In genomic region chr5:142963003-142963704, GRCm38 (mm10) we compare ENCODE assay signal across 8 mouse cellular contexts. TPM values are rescaled to one million over a fixed set of nuclear protein-coding genes. Genes with fewer than 3 reads are reported as not detected.
DNase-seq lines count a peak whose midpoint lies in the region; ATAC-seq and TF ChIP-seq lines count a peak whose summit lies in the region.

No protein-coding gene starts in this region.

- no peak for TF ChIP-seq CTCF in CH12.LX (conservative IDR thresholded peaks at IDR 0.05 in 1 of 2, IDR thresholded peaks at IDR 0.05 in 1 of 2; ENCODE audit: low read depth in 2 of 2, low read length in 2 of 2)
- no peak for TF ChIP-seq CTCF in hindbrain, postnatal 0 days (IDR thresholded peaks at IDR 0.05; ENCODE audit: low read depth)

- DNase-seq in CH12.LX (ENCODE audit: extremely low read depth), result no peak
- peak; percentile 30 for DNase-seq in adrenal gland, postnatal 25 days
- DNase-seq in frontal cortex, postnatal 10 days (ENCODE audit: low spot score in 2 of 2), result peak; percentile 59 to 65
- DNase-seq in hindbrain, postnatal 0 days (ENCODE audit: low spot score), result peak; percentile 78
- DNase-seq in B cell, adult 2 months, result no peak
- no peak for DNase-seq in thymus, postnatal 25 days

- ATAC-seq in hindbrain, postnatal 0 days, result 0 out of 2 replicates have a peak, but pooled peaks have one; percentile 15
- ATAC-seq in limb, embryonic 13.5 days (ENCODE audit: low FRiP score, low read depth), result 0 out of 2 replicates have a peak, but pooled peaks have one; percentile 10
- ATAC-seq in neural tube, embryonic 12.5 days (ENCODE audit: low FRiP score, low read depth), result no peak

- 4% methylated on average over 13 of the region's 13 CpGs for WGBS in hindbrain, postnatal 0 days
- WGBS in limb, embryonic 13.5 days, result 8% methylated on average over 13 of the region's 13 CpGs
- 8% methylated on average over 13 of the region's 13 CpGs for WGBS in neural tube, embryonic 12.5 days

- peak overlapping the region; percentile 58 to 77 (median 62) for H3K4me3 ChIP-seq in CH12.LX (replicated peaks in 1 of 3; ENCODE audit: low read depth in 2 of 3, low read length in 2 of 3, poor library complexity in 1 of 3)
- peak overlapping the region; percentile 89 for H3K4me3 ChIP-seq in hindbrain, postnatal 0 days (ENCODE audit: low read length)
- H3K4me3 ChIP-seq in limb, embryonic 13.5 days, result peak overlapping the region; percentile 100
- peak overlapping the region; percentile 96 for H3K4me3 ChIP-seq in neural tube, embryonic 12.5 days

- TF ChIP-seq POLR2A in CH12.LX (IDR thresholded peaks at IDR 0.05; ENCODE audit: low read depth, low read length), result 0 out of 2 replicates have a peak, but pooled peaks have one; percentile 21

- H3K4me1 ChIP-seq in CH12.LX (ENCODE audit: control insufficient read depth in 1 of 2, insufficient read depth in 2 of 2), result peaks cover 20 to 73% of the 10 kb centered on the region in 2 experiments
- peaks cover 17% of the 10 kb centered on the region for H3K4me1 ChIP-seq in hindbrain, postnatal 0 days (ENCODE audit: insufficient read depth, low read length)
- peaks cover 46% of the 10 kb centered on the region for H3K4me1 ChIP-seq in limb, embryonic 13.5 days
- H3K4me1 ChIP-seq in neural tube, embryonic 12.5 days, result peaks cover 29% of the 10 kb centered on the region

- no peak for TF ChIP-seq RAD21 in CH12.LX (IDR thresholded peaks at IDR 0.05; ENCODE audit: low read depth, low read length)

- no peak overlapping the region for H3K9ac ChIP-seq in CH12.LX (ENCODE audit: insufficient read depth, low read depth)
- H3K9ac ChIP-seq in hindbrain, postnatal 0 days (replicated peaks; ENCODE audit: low read length), result peak overlapping the region; percentile 98
- H3K9ac ChIP-seq in limb, embryonic 13.5 days, result peak overlapping the region; percentile 99
- peak overlapping the region; percentile 98 for H3K9ac ChIP-seq in neural tube, embryonic 12.5 days

- no peak for TF ChIP-seq EP300 in CH12.LX (IDR thresholded peaks at IDR 0.05; ENCODE audit: low read length)

- peaks cover 12% of the 10 kb centered on the region for H3K27me3 ChIP-seq in CH12.LX (replicated peaks)
- no peaks in the 10 kb centered on the region for H3K27me3 ChIP-seq in hindbrain, postnatal 0 days (ENCODE audit: insufficient read depth, low read length)
- no peaks in the 10 kb centered on the region for H3K27me3 ChIP-seq in limb, embryonic 13.5 days
- H3K27me3 ChIP-seq in neural tube, embryonic 12.5 days (replicated peaks), result no peaks in the 10 kb centered on the region

- peaks cover 11% of the 10 kb centered on the region for H3K9me3 ChIP-seq in CH12.LX (replicated peaks; ENCODE audit: low read length)
- H3K9me3 ChIP-seq in hindbrain, postnatal 0 days (ENCODE audit: low read length), result no peaks in the 10 kb centered on the region
- H3K9me3 ChIP-seq in limb, embryonic 13.5 days, result no peaks in the 10 kb centered on the region
- no peaks in the 10 kb centered on the region for H3K9me3 ChIP-seq in neural tube, embryonic 12.5 days

- no peak overlapping the region for H3K27ac ChIP-seq in CH12.LX (ENCODE audit: insufficient read depth, low read depth)
- peak overlapping the region; percentile 97 for H3K27ac ChIP-seq in hindbrain, postnatal 0 days
- H3K27ac ChIP-seq in limb, embryonic 13.5 days, result peak overlapping the region; percentile 98
- no peak overlapping the region for H3K27ac ChIP-seq in neural tube, embryonic 12.5 days

- H3K4me2 ChIP-seq in CH12.LX (ENCODE audit: insufficient read depth, low read depth, poor library complexity, severe bottlenecking), result peak overlapping the region; percentile 47
- H3K4me2 ChIP-seq in hindbrain, postnatal 0 days (ENCODE audit: low read depth, low read length), result peak overlapping the region; percentile 82
- peak overlapping the region; percentile 98 for H3K4me2 ChIP-seq in limb, embryonic 13.5 days (replicated peaks)
- peak overlapping the region; percentile 98 for H3K4me2 ChIP-seq in neural tube, embryonic 12.5 days (replicated peaks)

- peaks cover 22% of the 10 kb centered on the region for H3K79me2 ChIP-seq in CH12.LX (replicated peaks; ENCODE audit: control insufficient read depth, extremely low read depth, insufficient read depth, poor library complexity, severe bottlenecking)

- dilution Hi-C loops in CH12.LX (cut with MboI; ENCODE audit: extremely low pct_ligation_motif_present, extremely low pct_unique_long_range_greater_than_20kb, low sequenced_read_pairs), result no loop called here

- peaks cover 3 to 26% of the 10 kb centered on the region in 2 experiments for H3K36me3 ChIP-seq in CH12.LX (replicated peaks in 1 of 2; ENCODE audit: control insufficient read depth in 1 of 2, insufficient read depth in 1 of 2, low read length in 1 of 2)
- no peaks in the 10 kb centered on the region for H3K36me3 ChIP-seq in hindbrain, postnatal 0 days (ENCODE audit: insufficient read depth, low read length)
- H3K36me3 ChIP-seq in limb, embryonic 13.5 days, result peaks cover 37% of the 10 kb centered on the region
- peaks cover 20% of the 10 kb centered on the region for H3K36me3 ChIP-seq in neural tube, embryonic 12.5 days

- in situ Hi-C loops in CH12.LX (cut with MboI; ENCODE audit: low pct_ligation_motif_present, low pct_unique_long_range_greater_than_20kb, low sequenced_read_pairs), result no loop called here

TF ChIP-seq in CH12.LX, 34 proteins besides CTCF, POLR2A, EP300 and RAD21:
- peak; percentile 55; the same call in 1 of the 2 replicates for TF ChIP-seq MYC (IDR thresholded peaks at IDR 0.05; ENCODE audit: low read depth, low read length)
- peak; percentile 90 for TF ChIP-seq MAX (IDR thresholded peaks at IDR 0.05; ENCODE audit: low read length)
- TF ChIP-seq JUN (IDR thresholded peaks at IDR 0.05; ENCODE audit: insufficient read depth, low read depth, low read length), result no peak
- no peak for TF ChIP-seq UBTF (IDR thresholded peaks at IDR 0.05; ENCODE audit: low read depth, low read length)
- TF ChIP-seq SIN3A (IDR thresholded peaks at IDR 0.05; ENCODE audit: low read length), result peak; percentile 49
- no peak for TF ChIP-seq IRF4 (IDR thresholded peaks at IDR 0.05; ENCODE audit: low read depth, low read length)
- TF ChIP-seq ZC3H11A (IDR thresholded peaks at IDR 0.05; ENCODE audit: low read depth, low read length), result no peak
- TF ChIP-seq TCF12 (IDR thresholded peaks at IDR 0.05; ENCODE audit: low read depth, low read length), result no peak
- peak; percentile 96 for TF ChIP-seq MXI1 (IDR thresholded peaks at IDR 0.05; ENCODE audit: low read depth, low read length)
- TF ChIP-seq SMC3 (IDR thresholded peaks at IDR 0.05; ENCODE audit: low read depth, low read length), result no peak
- 0 out of 2 replicates have a peak, but pooled peaks have one; percentile 28 for TF ChIP-seq BHLHE40 (IDR thresholded peaks at IDR 0.05; ENCODE audit: low read depth, low read length)
- TF ChIP-seq CHD2 (IDR thresholded peaks at IDR 0.05; ENCODE audit: low read length), result no peak
- TF ChIP-seq MAFK (IDR thresholded peaks at IDR 0.05; ENCODE audit: insufficient replicate concordance, low read length), result no peak

RNA-seq across cellular contexts. Expression of gene Fscn1, which starts 3.0 kb away (rescaled TPM):
- total RNA-seq in CH12.LX (2012; rRNA removed) (51.7 and 65.3 TPM in 2 replicates), CH12.LX (2014; rRNA removed) (18.2 and 19.7 TPM in 2 replicates)
- 70.4 and 75.7 TPM in 2 replicates for polyA plus RNA-seq in CH12.LX (2012; ENCODE audit: insufficient read length, low read depth)
- total RNA-seq in adrenal gland, postnatal 25 days (2021), result 36.1 and 51.3 TPM in 2 replicates
- 613 and 715 TPM in 2 replicates for total RNA-seq in hindbrain, postnatal 0 days (2014; rRNA removed)
- 412 and 457 TPM in 2 replicates for polyA plus RNA-seq in hindbrain, postnatal 0 days (2015; fragmentation: Nextera tagmentation; extraction: Ambion mirVana)
- polyA plus RNA-seq in limb, embryonic 13.5 days (2015; fragmentation: Nextera tagmentation; extraction: Ambion mirVana), result 421 and 428 TPM in 2 replicates
- polyA plus RNA-seq in neural tube, embryonic 12.5 days (2016; fragmentation: Nextera tagmentation; extraction: Ambion mirVana), result 733 and 746 TPM in 2 replicates

RNA-seq across cellular contexts. Expression of gene Actb, which starts 56.6 kb away (rescaled TPM):
- total RNA-seq in CH12.LX (2012; rRNA removed), result 4,756 and 5,246 TPM in 2 replicates
- 3,882 and 4,152 TPM in 2 replicates for total RNA-seq in CH12.LX (2014; rRNA removed)
- 3,023 and 5,048 TPM in 2 replicates for polyA plus RNA-seq in CH12.LX (2012; ENCODE audit: insufficient read length, low read depth)
- 2,846 and 3,181 TPM in 2 replicates for total RNA-seq in adrenal gland, postnatal 25 days (2021)
- 5,437 and 5,693 TPM in 2 replicates for total RNA-seq in hindbrain, postnatal 0 days (2014; rRNA removed)
- polyA plus RNA-seq in hindbrain, postnatal 0 days (2015; fragmentation: Nextera tagmentation; extraction: Ambion mirVana), result 15,098 and 15,291 TPM in 2 replicates
- 15,880 and 15,896 TPM in 2 replicates for polyA plus RNA-seq in limb, embryonic 13.5 days (2015; fragmentation: Nextera tagmentation; extraction: Ambion mirVana)
- polyA plus RNA-seq in neural tube, embryonic 12.5 days (2016; fragmentation: Nextera tagmentation; extraction: Ambion mirVana), result 13,231 and 15,185 TPM in 2 replicates

Comparison
In these comparisons a context has a peak if more than half of its experiments do, and no peak if none do; other contexts are left out.
1. DNase-seq: peak in adrenal gland, postnatal 25 days (single experiment), frontal cortex, postnatal 10 days (2 of 2) and hindbrain, postnatal 0 days (single experiment); none in CH12.LX (single experiment), B cell, adult 2 months (0 of 2) and thymus, postnatal 25 days (single experiment).
2. H3K27ac ChIP-seq: peak in hindbrain, postnatal 0 days (single experiment) and limb, embryonic 13.5 days (single experiment); none in CH12.LX (single experiment) and neural tube, embryonic 12.5 days (single experiment).
3. H3K4me2 ChIP-seq: peak in every context shown above with its lines; median percentile 98 in limb, embryonic 13.5 days; 98 in neural tube, embryonic 12.5 days; 82 in hindbrain, postnatal 0 days; 47 in CH12.LX.
4. Peak in every context shown above with its lines, with median percentiles within 50 percentile points of each other: H3K4me3 ChIP-seq.